Mouse (Mus musculus): ENCODE measurements around the gene Sult2b1. TPM values are rescaled to one million over a fixed set of nuclear protein-coding genes. Genes with fewer than 3 reads are reported as not detected.

Gene Sult2b1
- 0.08 and 0.22 TPM in 2 replicates for polyA plus RNA-seq (2015; fragmentation: Nextera tagmentation; extraction: Ambion mirVana)

- no peaks in the 10 kb centered on the region for H3K9me3 ChIP-seq (replicated peaks; ENCODE audit: control insufficient read depth, low read length)
- ATAC-seq (ENCODE audit: low read depth) = no peak
Observed at GRCm38 (mm10) chr7:45784524-45785372, at the start of gene Sult2b1. Gene Sult2b1 (minus strand): TSS chr7:45784669.

GRCm38 (mm10) chr7:45833924-45834323, 49.5 kb upstream of the Sult2b1 start:
- Histone ChIP-seq H3K4me3 (ENCODE audit: low read depth, low read length) (peak overlapping the region; percentile 35), H3K27ac (ENCODE audit: low read length) (no peak overlapping the region), H3K27me3 (ENCODE audit: control insufficient read depth, insufficient read depth, low read depth, low read length) (peaks cover 53% of the 10 kb centered on the region), H3K9me3 (replicated peaks; ENCODE audit: control insufficient read depth, low read length) (no peaks in the 10 kb centered on the region), H3K4me2 (ENCODE audit: low read depth, low read length) (peak overlapping the region; percentile 26), H3K36me3 (ENCODE audit: control insufficient read depth, insufficient read depth) (no peaks in the 10 kb centered on the region), H3K4me1 (ENCODE audit: control insufficient read depth, low read depth, low read length) (peaks cover 9% of the 10 kb centered on the region; the same call in 1 of the 2 replicates), H3K9ac (ENCODE audit: low read depth, low read length) (no peak overlapping the region)
- no peak for ATAC-seq (ENCODE audit: low read depth)
- 4% methylated on average over 29 of the region's 31 CpGs for WGBS (ENCODE audit: insufficient replicate concordance)

More at GRCm38 (mm10) chr7:45784524-45785372, at the start of gene Sult2b1:
- no peaks in the 10 kb centered on the region for H3K36me3 ChIP-seq (ENCODE audit: control insufficient read depth, insufficient read depth)
- peak within 1 kb of the TSS; percentile 39 for H3K9ac ChIP-seq (ENCODE audit: low read depth, low read length)
- H3K4me3 ChIP-seq (ENCODE audit: low read depth, low read length) = peak within 1 kb of the TSS; percentile 60
- peaks cover 55% of the 10 kb centered on the region for H3K27me3 ChIP-seq (ENCODE audit: control insufficient read depth, insufficient read depth, low read depth, low read length)
- WGBS (ENCODE audit: insufficient replicate concordance) = 22% methylated on average over 19 of the region's 20 CpGs
- peaks cover 3% of the 10 kb centered on the region for H3K4me1 ChIP-seq (ENCODE audit: control insufficient read depth, low read depth, low read length)
- H3K4me2 ChIP-seq (ENCODE audit: low read depth, low read length) = peak within 1 kb of the TSS; percentile 68
- no peak within 1 kb of the TSS for H3K27ac ChIP-seq (ENCODE audit: low read length)

GRCm38 (mm10) chr7:45833148-45833790, 48.8 kb upstream of the Sult2b1 start:
- Histone ChIP-seq H3K27me3 (ENCODE audit: control insufficient read depth, insufficient read depth, low read depth, low read length) (peaks cover 53% of the 10 kb centered on the region), H3K4me3 (ENCODE audit: low read depth, low read length) (peak overlapping the region; percentile 35), H3K4me2 (ENCODE audit: low read depth, low read length) (peak overlapping the region; percentile 26), H3K4me1 (ENCODE audit: control insufficient read depth, low read depth, low read length) (peaks cover 9% of the 10 kb centered on the region; the same call in 1 of the 2 replicates), H3K27ac (ENCODE audit: low read length) (no peak overlapping the region), H3K36me3 (ENCODE audit: control insufficient read depth, insufficient read depth) (no peaks in the 10 kb centered on the region), H3K9me3 (replicated peaks; ENCODE audit: control insufficient read depth, low read length) (no peaks in the 10 kb centered on the region), H3K9ac (ENCODE audit: low read depth, low read length) (no peak overlapping the region)
- peak; percentile 12; the same call in 1 of the 2 replicates for ATAC-seq (ENCODE audit: low read depth)
- under 1% methylated on average over 60 of the region's 86 CpGs for WGBS (ENCODE audit: insufficient replicate concordance)

- H3K9me3 ChIP-seq (replicated peaks; ENCODE audit: control insufficient read depth, low read length) = no peaks in the 10 kb centered on the region
- ATAC-seq (ENCODE audit: low read depth) = no peak
- H3K36me3 ChIP-seq (ENCODE audit: control insufficient read depth, insufficient read depth) = peaks cover 4% of the 10 kb centered on the region
- no peak overlapping the region for H3K9ac ChIP-seq (ENCODE audit: low read depth, low read length)
- 0 out of 2 replicates have a peak overlapping the region, but pooled peaks have one; percentile 26 for H3K4me2 ChIP-seq (ENCODE audit: low read depth, low read length)
- no peak overlapping the region; the same call in 1 of the 2 replicates for H3K4me3 ChIP-seq (ENCODE audit: low read depth, low read length)
- H3K27ac ChIP-seq (ENCODE audit: low read length) = no peak overlapping the region
- WGBS (ENCODE audit: insufficient replicate concordance) = 8% methylated on average over 30 of the region's 30 CpGs
- peaks cover 9% of the 10 kb centered on the region; the same call in 1 of the 2 replicates for H3K4me1 ChIP-seq (ENCODE audit: control insufficient read depth, low read depth, low read length)
- H3K27me3 ChIP-seq (ENCODE audit: control insufficient read depth, insufficient read depth, low read depth, low read length) = peaks cover 53% of the 10 kb centered on the region
Observed at GRCm38 (mm10) chr7:45832428-45832827, 48.0 kb upstream of the Sult2b1 start.

GRCm38 (mm10) chr7:45831128-45831525, 46.7 kb upstream of the Sult2b1 start:
- WGBS (ENCODE audit: insufficient replicate concordance) = 10% methylated on average over 5 of the region's 5 CpGs
- peaks cover 50% of the 10 kb centered on the region for H3K27me3 ChIP-seq (ENCODE audit: control insufficient read depth, insufficient read depth, low read depth, low read length)
- no peak for ATAC-seq (ENCODE audit: low read depth)
- H3K36me3 ChIP-seq (ENCODE audit: control insufficient read depth, insufficient read depth) = peaks cover 10% of the 10 kb centered on the region
- peak overlapping the region; percentile 54; the same call in 1 of the 2 replicates for H3K9ac ChIP-seq (ENCODE audit: low read depth, low read length)
- H3K4me3 ChIP-seq (ENCODE audit: low read depth, low read length) = peak overlapping the region; percentile 71
- H3K4me2 ChIP-seq (ENCODE audit: low read depth, low read length) = peak overlapping the region; percentile 63
- no peaks in the 10 kb centered on the region for H3K9me3 ChIP-seq (replicated peaks; ENCODE audit: control insufficient read depth, low read length)
- peaks cover 9% of the 10 kb centered on the region; the same call in 1 of the 2 replicates for H3K4me1 ChIP-seq (ENCODE audit: control insufficient read depth, low read depth, low read length)
- H3K27ac ChIP-seq (ENCODE audit: low read length) = no peak overlapping the region

GRCm38 (mm10) chr7:45830427-45831127, 46.1 kb upstream of the Sult2b1 start, which contains the start of gene Grwd1:
Gene Grwd1 (minus strand): TSS chr7:45830944.
- ATAC-seq (ENCODE audit: low read depth) = peak; percentile 82
- H3K4me1 ChIP-seq (ENCODE audit: control insufficient read depth, low read depth, low read length) = peaks cover 9% of the 10 kb centered on the region; the same call in 1 of the 2 replicates

GRCm38 (mm10) chr7:45826631-45827030, 42.2 kb upstream of the Sult2b1 start:
- Histone ChIP-seq H3K4me3 (ENCODE audit: low read depth, low read length) (no peak overlapping the region), H3K4me2 (ENCODE audit: low read depth, low read length) (no peak overlapping the region), H3K27ac (ENCODE audit: low read length) (no peak overlapping the region), H3K27me3 (ENCODE audit: control insufficient read depth, insufficient read depth, low read depth, low read length) (peaks cover 8% of the 10 kb centered on the region), H3K36me3 (ENCODE audit: control insufficient read depth, insufficient read depth) (peaks cover 10% of the 10 kb centered on the region), H3K4me1 (ENCODE audit: control insufficient read depth, low read depth, low read length) (peaks cover 9% of the 10 kb centered on the region; the same call in 1 of the 2 replicates), H3K9ac (ENCODE audit: low read depth, low read length) (no peak overlapping the region), H3K9me3 (replicated peaks; ENCODE audit: control insufficient read depth, low read length) (no peaks in the 10 kb centered on the region)
- ATAC-seq (ENCODE audit: low read depth) = no peak
- 70% methylated on average over 7 of the region's 7 CpGs for WGBS (ENCODE audit: insufficient replicate concordance)

More at GRCm38 (mm10) chr7:45830427-45831127, 46.1 kb upstream of the Sult2b1 start, which contains the start of gene Grwd1:
- H3K9ac ChIP-seq (ENCODE audit: low read depth, low read length) = peak within 1 kb of the TSS; percentile 54
- H3K36me3 ChIP-seq (ENCODE audit: control insufficient read depth, insufficient read depth) = peaks cover 10% of the 10 kb centered on the region
- no peaks in the 10 kb centered on the region for H3K9me3 ChIP-seq (replicated peaks; ENCODE audit: control insufficient read depth, low read length)
- peaks cover 47% of the 10 kb centered on the region for H3K27me3 ChIP-seq (ENCODE audit: control insufficient read depth, insufficient read depth, low read depth, low read length)
- H3K4me2 ChIP-seq (ENCODE audit: low read depth, low read length) = peak within 1 kb of the TSS; percentile 63
- 0% methylated on average over 35 of the region's 35 CpGs for WGBS (ENCODE audit: insufficient replicate concordance)
- H3K4me3 ChIP-seq (ENCODE audit: low read depth, low read length) = peak within 1 kb of the TSS; percentile 71
- no peak within 1 kb of the TSS for H3K27ac ChIP-seq (ENCODE audit: low read length)

- WGBS (ENCODE audit: insufficient replicate concordance) = 46% methylated on average over 7 of the region's 7 CpGs
- Histone ChIP-seq H3K4me3 (ENCODE audit: low read depth, low read length) (no peak within 1 kb of the TSS), H3K27me3 (ENCODE audit: control insufficient read depth, insufficient read depth, low read depth, low read length) (peaks cover 3% of the 10 kb centered on the region; the same call in 1 of the 2 replicates), H3K4me1 (ENCODE audit: control insufficient read depth, low read depth, low read length) (peaks cover 4% of the 10 kb centered on the region; the same call in 1 of the 2 replicates), H3K27ac (ENCODE audit: low read length) (no peak within 1 kb of the TSS), H3K4me2 (ENCODE audit: low read depth, low read length) (no peak within 1 kb of the TSS), H3K9me3 (replicated peaks; ENCODE audit: control insufficient read depth, low read length) (no peaks in the 10 kb centered on the region), H3K9ac (ENCODE audit: low read depth, low read length) (no peak within 1 kb of the TSS), H3K36me3 (ENCODE audit: control insufficient read depth, insufficient read depth) (peaks cover 10% of the 10 kb centered on the region)
- ATAC-seq (ENCODE audit: low read depth) = no peak
Observed at GRCm38 (mm10) chr7:45824598-45824997, 40.1 kb upstream of the Sult2b1 start, which contains the start of gene Kcnj14. Gene Kcnj14 (minus strand): TSS chr7:45824782.

Data from liver, embryonic 16.5 days (tissue).